Mouse (Mus musculus): ENCODE measurements around the gene Cmss1. TPM values are rescaled to one million over a fixed set of nuclear protein-coding genes. Genes with fewer than 3 reads are reported as not detected.

The Cmss1 gene
- polyA plus RNA-seq, 1 experiment from 2014 or later = 70.5 TPM

GRCm38 (mm10) chr16:57484043-57484795, 122.4 kb downstream of the Cmss1 start:
- Histone ChIP-seq H3K36me3 (ENCODE audit: control insufficient read depth, insufficient read depth, low read length) (no peaks in the 10 kb centered on the region), H3K9me3 (ENCODE audit: control insufficient read depth, low read length) (no peaks in the 10 kb centered on the region), H3K27ac (ENCODE audit: low read depth, low read length) (no peak overlapping the region), H3K4me2 (no peak overlapping the region), H3K27me3 (replicated peaks; ENCODE audit: control insufficient read depth, insufficient read depth, low read length) (no peaks in the 10 kb centered on the region), H3K4me1 (replicated peaks; ENCODE audit: control insufficient read depth, insufficient read depth, low read length) (no peaks in the 10 kb centered on the region), H3K9ac (ENCODE audit: low read depth, low read length) (no peak overlapping the region), H3K4me3 (ENCODE audit: low read depth, low read length) (no peak overlapping the region)
- no peak for ATAC-seq (replicated peaks; ENCODE audit: low FRiP score)
- WGBS = 63% methylated on average over 12 of the region's 12 CpGs
- DNase-seq (ENCODE audit: low spot score) = no peak

GRCm38 (mm10) chr16:57483503-57483902, 123.2 kb downstream of the Cmss1 start:
- Histone ChIP-seq H3K27me3 (replicated peaks; ENCODE audit: control insufficient read depth, insufficient read depth, low read length) (no peaks in the 10 kb centered on the region), H3K36me3 (ENCODE audit: control insufficient read depth, insufficient read depth, low read length) (no peaks in the 10 kb centered on the region), H3K27ac (ENCODE audit: low read depth, low read length) (no peak overlapping the region), H3K4me2 (no peak overlapping the region), H3K9ac (ENCODE audit: low read depth, low read length) (no peak overlapping the region), H3K4me3 (ENCODE audit: low read depth, low read length) (no peak overlapping the region), H3K9me3 (ENCODE audit: control insufficient read depth, low read length) (no peaks in the 10 kb centered on the region), H3K4me1 (replicated peaks; ENCODE audit: control insufficient read depth, insufficient read depth, low read length) (no peaks in the 10 kb centered on the region)
- no peak for ATAC-seq (replicated peaks; ENCODE audit: low FRiP score)
- 48% methylated on average over 2 of the region's 2 CpGs for WGBS
- DNase-seq (ENCODE audit: low spot score) = no peak

DNA sequence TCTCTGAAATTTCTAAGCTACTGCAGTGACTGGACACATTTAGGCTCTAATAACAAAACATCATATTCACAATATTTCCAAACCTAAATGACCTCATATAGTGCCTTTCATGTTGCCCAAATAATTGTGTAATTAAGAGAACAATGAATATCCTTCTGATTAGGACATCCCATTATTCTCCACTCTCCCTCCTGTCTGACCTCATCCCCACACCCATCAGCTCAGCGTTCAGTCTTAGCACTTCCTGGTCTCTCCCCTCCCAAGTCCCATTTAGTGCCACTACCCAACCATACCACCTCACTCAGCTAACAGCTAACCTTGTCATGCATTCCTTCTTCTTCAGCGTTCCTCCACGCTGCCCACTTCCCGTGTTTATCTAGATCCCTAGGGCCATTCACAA, 123.8 kb downstream of the Cmss1 start:
- Histone ChIP-seq H3K4me3 (ENCODE audit: low read depth, low read length) (no peak overlapping the region), H3K9ac (ENCODE audit: low read depth, low read length) (no peak overlapping the region), H3K27ac (ENCODE audit: low read depth, low read length) (no peak overlapping the region), H3K36me3 (ENCODE audit: control insufficient read depth, insufficient read depth, low read length) (no peaks in the 10 kb centered on the region), H3K9me3 (ENCODE audit: control insufficient read depth, low read length) (no peaks in the 10 kb centered on the region), H3K4me2 (no peak overlapping the region), H3K4me1 (replicated peaks; ENCODE audit: control insufficient read depth, insufficient read depth, low read length) (no peaks in the 10 kb centered on the region), H3K27me3 (replicated peaks; ENCODE audit: control insufficient read depth, insufficient read depth, low read length) (no peaks in the 10 kb centered on the region)
- DNase-seq (ENCODE audit: low spot score) (no peak), ATAC-seq (replicated peaks; ENCODE audit: low FRiP score) (no peak)
- 54% methylated on average over 4 of the region's 4 CpGs for WGBS

DNA sequence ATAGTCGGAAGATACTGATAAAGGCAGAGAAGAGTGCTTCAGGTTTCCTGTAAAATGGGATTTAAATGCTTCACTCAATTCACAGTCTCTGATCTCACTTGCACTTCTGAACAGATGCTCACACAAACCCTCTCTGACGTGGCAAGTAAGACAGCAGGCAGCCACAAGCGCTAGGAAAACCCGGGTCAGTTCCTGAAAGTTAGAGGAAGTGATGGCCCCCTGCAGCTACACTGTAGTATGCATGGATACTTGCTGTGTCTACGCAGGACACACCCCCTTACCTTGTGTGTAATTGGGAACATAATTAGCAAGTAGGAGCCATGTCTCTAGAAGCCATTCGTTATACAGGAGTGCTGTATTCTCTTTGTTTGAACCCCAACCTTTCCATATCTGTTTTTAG, 124.4 kb downstream of the Cmss1 start:
- Histone ChIP-seq H3K36me3 (ENCODE audit: control insufficient read depth, insufficient read depth, low read length) (no peaks in the 10 kb centered on the region), H3K27me3 (replicated peaks; ENCODE audit: control insufficient read depth, insufficient read depth, low read length) (no peaks in the 10 kb centered on the region), H3K4me1 (replicated peaks; ENCODE audit: control insufficient read depth, insufficient read depth, low read length) (no peaks in the 10 kb centered on the region), H3K9ac (ENCODE audit: low read depth, low read length) (no peak overlapping the region), H3K9me3 (ENCODE audit: control insufficient read depth, low read length) (no peaks in the 10 kb centered on the region), H3K27ac (ENCODE audit: low read depth, low read length) (no peak overlapping the region), H3K4me3 (ENCODE audit: low read depth, low read length) (no peak overlapping the region), H3K4me2 (no peak overlapping the region)
- WGBS = 46% methylated on average over 6 of the region's 6 CpGs
- DNase-seq (ENCODE audit: low spot score) (no peak), ATAC-seq (replicated peaks; ENCODE audit: low FRiP score) (no peak)

- Histone ChIP-seq H3K9ac (ENCODE audit: low read depth, low read length) (no peak overlapping the region), H3K4me3 (ENCODE audit: low read depth, low read length) (no peak overlapping the region), H3K27ac (ENCODE audit: low read depth, low read length) (no peak overlapping the region), H3K27me3 (replicated peaks; ENCODE audit: control insufficient read depth, insufficient read depth, low read length) (no peaks in the 10 kb centered on the region), H3K9me3 (ENCODE audit: control insufficient read depth, low read length) (no peaks in the 10 kb centered on the region), H3K4me1 (replicated peaks; ENCODE audit: control insufficient read depth, insufficient read depth, low read length) (no peaks in the 10 kb centered on the region), H3K4me2 (no peak overlapping the region), H3K36me3 (ENCODE audit: control insufficient read depth, insufficient read depth, low read length) (no peaks in the 10 kb centered on the region)
- DNase-seq (ENCODE audit: low spot score) (no peak), ATAC-seq (replicated peaks; ENCODE audit: low FRiP score) (no peak)
- WGBS = 71% methylated on average over 5 of the region's 5 CpGs
Observed at GRCm38 (mm10) chr16:57479776-57480175, 126.9 kb downstream of the Cmss1 start.

GRCm38 (mm10) chr16:57478451-57478850, 128.2 kb downstream of the Cmss1 start:
- Histone ChIP-seq H3K4me1 (replicated peaks; ENCODE audit: control insufficient read depth, insufficient read depth, low read length) (no peaks in the 10 kb centered on the region), H3K27me3 (replicated peaks; ENCODE audit: control insufficient read depth, insufficient read depth, low read length) (no peaks in the 10 kb centered on the region), H3K4me2 (no peak overlapping the region), H3K36me3 (ENCODE audit: control insufficient read depth, insufficient read depth, low read length) (no peaks in the 10 kb centered on the region), H3K9me3 (ENCODE audit: control insufficient read depth, low read length) (no peaks in the 10 kb centered on the region), H3K9ac (ENCODE audit: low read depth, low read length) (no peak overlapping the region), H3K27ac (ENCODE audit: low read depth, low read length) (no peak overlapping the region), H3K4me3 (ENCODE audit: low read depth, low read length) (no peak overlapping the region)
- ATAC-seq (replicated peaks; ENCODE audit: low FRiP score) (no peak), DNase-seq (ENCODE audit: low spot score) (no peak)
- WGBS = 84% methylated on average over 2 of the region's 2 CpGs

- Histone ChIP-seq H3K27ac (ENCODE audit: low read depth, low read length) (no peak overlapping the region), H3K27me3 (replicated peaks; ENCODE audit: control insufficient read depth, insufficient read depth, low read length) (no peaks in the 10 kb centered on the region), H3K36me3 (ENCODE audit: control insufficient read depth, insufficient read depth, low read length) (no peaks in the 10 kb centered on the region), H3K9me3 (ENCODE audit: control insufficient read depth, low read length) (no peaks in the 10 kb centered on the region), H3K4me1 (replicated peaks; ENCODE audit: control insufficient read depth, insufficient read depth, low read length) (no peaks in the 10 kb centered on the region; the same call in 1 of the 2 replicates), H3K4me3 (ENCODE audit: low read depth, low read length) (no peak overlapping the region), H3K4me2 (no peak overlapping the region), H3K9ac (ENCODE audit: low read depth, low read length) (no peak overlapping the region)
- 56% methylated on average over 10 of the region's 10 CpGs for WGBS
- no peak for DNase-seq (ENCODE audit: low spot score)
- no peak for ATAC-seq (replicated peaks; ENCODE audit: low FRiP score)
Observed at GRCm38 (mm10) chr16:57473415-57474085, 133.1 kb downstream of the Cmss1 start.

- no peak overlapping the region for H3K4me3 ChIP-seq (ENCODE audit: low read depth, low read length)
- no peak overlapping the region for H3K27ac ChIP-seq (ENCODE audit: low read depth, low read length)
- no peaks in the 10 kb centered on the region; the same call in 1 of the 2 replicates for H3K4me1 ChIP-seq (replicated peaks; ENCODE audit: control insufficient read depth, insufficient read depth, low read length)
- H3K36me3 ChIP-seq (ENCODE audit: control insufficient read depth, insufficient read depth, low read length) = no peaks in the 10 kb centered on the region
- no peak overlapping the region for H3K4me2 ChIP-seq
- no peaks in the 10 kb centered on the region for H3K9me3 ChIP-seq (ENCODE audit: control insufficient read depth, low read length)
- no peak overlapping the region for H3K9ac ChIP-seq (ENCODE audit: low read depth, low read length)
- H3K27me3 ChIP-seq (replicated peaks; ENCODE audit: control insufficient read depth, insufficient read depth, low read length) = no peaks in the 10 kb centered on the region
- no peak for DNase-seq (ENCODE audit: low spot score)
- no peak for ATAC-seq (replicated peaks; ENCODE audit: low FRiP score)
Observed at GRCm38 (mm10) chr16:57471071-57471470, 135.6 kb downstream of the Cmss1 start.
